Mouse (Mus musculus) frontal cortex, postnatal 36 days (tissue): ENCODE measurements around the gene Alox5.

Experiments used
- DNase-seq, 2 experiments: peaks; one replicate each; pipeline ENCODE4 v3.0.0; 2022; ENCODE audit warnings: low spot score in 2 of 2

Gene Alox5

DNA sequence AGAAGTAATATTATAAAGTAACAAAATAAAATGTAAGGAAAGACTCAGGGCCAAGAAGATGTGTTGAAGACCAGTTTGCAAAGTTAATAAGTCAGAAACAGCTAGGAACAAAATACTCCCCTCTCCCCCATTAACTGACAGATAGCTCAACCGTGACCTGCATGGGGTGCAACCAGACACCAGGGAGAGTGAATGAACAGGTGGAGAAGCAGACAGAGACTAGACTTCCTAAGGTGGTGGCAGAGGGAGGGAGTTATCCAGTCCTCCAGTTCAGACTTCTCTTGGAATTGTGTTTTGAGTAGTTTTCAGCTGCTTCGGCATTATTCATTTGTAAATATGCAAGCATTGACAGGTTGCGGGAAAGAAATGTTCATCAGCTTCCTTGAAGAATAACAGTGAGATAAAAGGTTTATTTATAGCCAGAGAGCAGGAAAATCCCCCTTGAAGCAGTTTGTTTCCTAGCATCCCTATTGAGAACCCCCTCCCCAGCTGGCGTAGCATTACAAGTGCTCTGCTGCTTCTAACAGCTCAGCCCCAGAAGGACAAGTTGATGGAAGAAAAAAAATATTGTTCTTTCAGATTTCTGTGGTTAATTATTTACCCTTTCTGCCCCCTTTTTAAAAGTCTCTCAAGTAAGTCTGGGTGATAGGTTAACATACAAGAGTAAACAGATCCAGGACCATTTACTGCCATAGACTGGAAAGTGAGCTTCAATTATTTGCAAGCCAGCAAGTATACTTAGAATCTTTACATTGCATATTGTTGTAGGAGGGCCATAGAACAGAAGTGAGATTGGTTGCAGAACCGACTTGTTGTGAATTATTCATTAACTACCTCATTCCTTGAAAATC, 75.6 kb downstream of the Alox5 start:
- DNase-seq, result no peak

DNA sequence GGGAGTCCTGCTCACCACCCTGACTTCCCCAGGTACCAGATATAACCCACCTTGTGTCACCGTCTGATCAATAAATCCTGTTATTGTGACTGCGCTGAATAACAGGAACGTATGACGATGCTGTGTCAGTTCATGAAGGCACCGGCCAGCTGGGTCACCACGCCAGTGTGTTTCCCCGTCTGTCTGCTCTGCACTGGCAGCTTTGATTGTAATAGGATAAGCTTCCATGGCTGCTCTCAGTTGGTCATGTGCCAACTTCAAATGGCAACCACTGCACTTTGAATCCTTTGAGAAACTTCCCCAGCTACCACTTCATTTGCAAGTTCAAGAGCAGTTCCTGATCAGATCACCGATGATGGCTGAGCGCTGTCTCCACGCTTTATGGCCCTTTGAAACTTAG, 77.4 kb downstream of the Alox5 start:
- no peak for DNase-seq

DNA sequence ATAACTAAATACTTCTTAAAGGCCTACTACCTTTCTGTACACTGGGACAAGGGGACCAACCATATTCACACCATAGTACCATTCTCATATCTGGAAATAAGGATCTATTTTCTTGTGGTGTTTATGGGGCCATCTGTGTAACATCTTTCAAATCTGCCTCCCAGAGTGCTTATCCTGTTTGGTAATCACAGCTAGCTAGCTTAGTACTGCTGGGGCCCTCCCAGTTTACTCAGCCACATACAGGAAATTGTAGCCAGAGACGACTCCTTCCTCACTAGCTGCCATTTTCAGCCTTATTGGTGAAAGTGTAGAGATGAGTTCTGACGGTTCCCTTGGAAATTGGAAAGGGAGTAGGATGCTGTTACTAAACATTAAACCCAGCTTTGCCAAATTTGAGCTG, 79.4 kb downstream of the Alox5 start:
- no peak for DNase-seq

DNA sequence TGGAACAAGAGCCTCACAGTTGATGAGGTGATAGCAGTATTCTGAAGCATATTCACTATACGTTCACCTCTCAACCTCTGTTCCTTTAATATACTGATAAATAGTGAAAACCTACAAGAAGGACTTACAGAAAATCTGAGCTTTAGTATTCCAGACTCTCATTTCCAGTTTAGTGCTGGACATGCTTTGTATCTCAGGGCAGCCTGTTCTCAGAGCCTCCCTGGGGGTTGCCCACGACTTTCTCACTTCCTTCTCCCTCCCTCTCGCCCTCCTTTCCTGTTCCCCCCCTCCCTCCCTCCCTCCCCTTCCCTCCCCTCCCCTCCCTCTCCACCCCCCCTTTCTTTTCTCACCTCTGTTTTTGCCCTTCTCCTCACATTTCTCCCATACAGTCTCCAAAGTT, 80.8 kb downstream of the Alox5 start:
- no peak for DNase-seq

DNA sequence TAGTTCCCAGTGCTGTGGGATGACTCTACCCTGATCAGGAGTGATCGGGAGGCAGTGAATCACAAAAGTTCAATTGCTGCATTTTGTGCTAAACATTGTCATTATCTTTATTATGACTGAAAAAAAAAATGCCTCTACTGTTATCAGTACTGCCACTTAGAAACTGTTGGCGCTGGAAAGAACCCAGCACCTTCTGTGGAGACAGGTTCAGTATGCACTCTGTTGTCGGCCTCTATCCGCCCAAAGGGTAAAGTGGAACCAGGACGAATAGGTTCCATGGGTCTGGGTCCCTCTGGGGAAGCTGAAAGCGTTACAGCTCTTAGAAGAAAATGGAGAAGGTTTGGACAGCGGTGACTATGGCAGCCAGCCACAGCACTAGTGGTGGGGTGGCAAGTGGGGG, 82.1 kb downstream of the Alox5 start:
- DNase-seq, result no peak

DNA sequence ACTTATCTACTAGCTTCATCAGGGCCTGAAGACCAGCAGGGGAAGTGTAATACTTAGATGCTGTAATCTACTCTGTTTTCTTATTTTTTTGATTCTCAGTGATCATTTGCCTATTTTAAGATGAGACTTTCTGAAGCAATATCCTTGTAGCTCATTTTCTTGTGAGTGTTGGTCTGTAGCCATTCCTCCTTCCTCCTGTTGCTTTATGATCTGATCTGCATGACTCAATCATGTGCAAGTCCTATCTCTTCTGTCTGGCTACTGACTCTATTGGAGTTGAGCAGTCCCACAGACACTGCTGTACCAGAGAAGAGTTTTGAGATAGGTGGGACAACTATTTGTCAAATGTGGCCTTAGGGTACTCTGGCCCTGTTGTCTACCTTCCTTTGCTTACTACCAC, 86.4 kb downstream of the Alox5 start:
- no peak for DNase-seq

DNA sequence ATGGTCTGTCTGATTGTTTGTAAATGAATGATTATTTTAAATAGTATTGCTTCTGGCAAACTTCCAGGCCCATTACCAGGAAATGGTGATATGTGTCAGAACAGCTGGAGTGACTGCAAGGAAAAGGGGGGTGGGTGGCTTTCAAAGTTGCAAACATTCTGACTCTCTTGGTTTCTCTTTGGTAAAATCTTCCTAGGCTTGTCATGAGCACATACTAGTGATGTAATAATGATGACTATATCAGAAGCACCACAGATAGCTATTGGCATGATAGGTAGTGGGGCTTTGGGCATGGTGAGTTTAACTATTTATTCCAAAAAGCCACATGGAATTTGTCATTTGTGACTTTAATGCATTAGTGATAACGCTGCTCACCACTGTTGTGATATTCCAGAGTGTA, 86.8 kb downstream of the Alox5 start:
- no peak for DNase-seq

DNA sequence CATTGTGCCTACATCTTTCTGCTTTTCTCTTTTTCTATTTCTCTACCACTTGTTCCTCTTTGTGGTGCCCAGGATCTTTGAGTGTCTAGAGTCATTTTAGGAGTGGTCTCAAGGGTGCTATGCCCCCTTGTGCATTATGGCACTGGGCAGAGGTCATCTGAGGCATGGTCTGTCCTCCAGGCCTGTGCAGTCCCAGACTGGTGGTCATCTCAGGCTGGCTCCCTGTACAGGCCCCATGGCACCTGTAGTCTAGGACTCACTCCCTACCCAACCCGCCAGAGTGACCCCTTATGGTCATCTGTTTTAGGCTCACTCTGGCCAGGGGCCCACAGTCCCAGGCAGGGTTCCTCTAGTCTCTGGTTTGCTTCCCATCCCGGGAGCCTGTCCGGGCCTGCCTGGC, 89.5 kb downstream of the Alox5 start:
- no peak for DNase-seq

DNA sequence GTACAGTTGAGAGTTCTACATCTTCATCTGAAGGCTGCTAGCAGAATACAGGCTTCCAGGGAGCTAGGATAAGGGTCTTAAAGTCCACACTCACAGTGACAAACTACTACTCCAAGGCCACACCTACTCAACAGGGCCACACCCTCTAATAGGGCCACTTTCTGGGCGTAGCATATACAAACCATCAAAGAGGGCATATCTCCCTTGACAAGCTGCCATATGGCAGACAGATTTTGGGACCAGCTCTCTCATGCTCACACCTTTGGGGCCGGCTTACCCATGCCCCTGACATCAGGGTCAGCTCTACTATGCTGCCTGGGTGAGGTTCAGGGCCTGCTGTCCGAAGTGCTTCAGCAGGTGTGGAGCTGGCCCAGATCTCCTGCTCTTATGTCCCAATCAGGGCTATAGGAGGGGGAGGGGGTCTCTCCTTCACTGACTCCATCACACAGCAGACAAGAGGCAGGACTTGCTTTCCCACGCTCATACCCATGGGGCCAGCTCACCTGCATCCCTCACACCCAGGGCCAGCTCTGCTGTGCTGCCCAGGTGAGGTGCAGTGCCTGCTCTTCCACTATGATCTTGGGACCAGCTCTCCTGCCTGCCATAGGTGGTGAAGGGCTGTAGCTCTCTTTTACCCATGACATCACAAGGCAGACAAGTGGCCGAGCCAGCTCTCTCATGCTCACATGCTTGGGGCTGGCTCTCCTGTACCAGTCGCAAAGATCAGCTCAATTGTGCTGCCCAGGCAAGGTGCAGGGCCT, 90.6 kb downstream of the Alox5 start:
- DNase-seq, result no peak

DNA sequence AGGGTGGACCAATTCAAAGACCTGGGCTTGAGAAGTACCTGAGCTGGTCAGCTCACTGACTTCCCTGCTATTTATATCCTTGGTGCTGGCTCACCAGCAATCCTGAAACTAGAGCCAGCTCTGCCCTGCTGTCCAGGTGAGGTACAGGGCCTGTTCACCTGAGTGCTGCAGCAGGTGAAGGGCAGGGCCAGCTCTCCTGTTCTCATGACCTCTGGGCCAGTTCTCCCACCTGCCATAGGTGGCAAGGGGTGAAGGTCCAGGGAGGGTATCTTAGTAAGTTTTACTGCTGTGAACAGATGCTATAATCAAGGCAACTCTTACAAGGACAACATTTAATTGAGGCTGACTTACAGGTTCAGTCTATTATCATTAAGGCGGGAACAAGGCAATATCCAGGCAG, 91.2 kb downstream of the Alox5 start:
- DNase-seq, result no peak

DNA sequence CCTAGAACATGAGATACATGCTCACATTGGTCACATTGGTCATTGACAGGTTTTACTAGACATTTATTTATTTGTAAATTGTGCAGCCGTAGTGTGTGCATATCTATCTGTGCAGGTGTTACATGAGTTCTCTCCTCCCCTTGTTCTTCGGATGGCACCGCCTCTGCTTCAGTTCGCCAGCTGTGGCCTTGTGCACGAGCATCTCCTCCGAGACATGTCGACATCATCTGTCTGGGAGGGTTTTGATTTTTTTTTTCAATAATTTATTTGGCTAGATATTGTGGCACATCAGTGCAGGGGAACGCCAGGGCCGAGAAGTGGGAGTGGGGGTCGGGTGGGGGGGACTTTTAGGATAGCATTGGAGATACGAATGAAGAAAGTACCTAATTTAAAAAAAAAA, 93.0 kb downstream of the Alox5 start:
- DNase-seq, result no peak

DNA sequence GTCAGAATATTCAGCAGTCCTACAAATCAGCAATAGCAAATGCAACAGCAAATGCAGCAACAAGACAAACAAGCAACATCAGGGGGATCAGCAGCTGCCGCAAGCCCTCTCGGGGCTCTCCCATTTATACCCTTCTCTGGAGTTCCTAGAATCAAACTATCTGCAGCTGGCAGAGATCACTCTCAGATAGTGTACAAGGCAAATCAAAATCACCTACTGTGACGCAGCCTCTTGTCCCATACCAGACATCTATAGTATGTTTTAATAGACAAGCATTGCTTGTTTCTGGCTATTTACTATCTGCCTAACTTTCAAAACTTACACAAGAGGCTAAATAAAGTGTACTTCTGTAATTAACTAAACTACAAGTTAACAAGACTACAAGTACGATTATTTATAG, 99.0 kb downstream of the Alox5 start:
- DNase-seq, result no peak

DNA sequence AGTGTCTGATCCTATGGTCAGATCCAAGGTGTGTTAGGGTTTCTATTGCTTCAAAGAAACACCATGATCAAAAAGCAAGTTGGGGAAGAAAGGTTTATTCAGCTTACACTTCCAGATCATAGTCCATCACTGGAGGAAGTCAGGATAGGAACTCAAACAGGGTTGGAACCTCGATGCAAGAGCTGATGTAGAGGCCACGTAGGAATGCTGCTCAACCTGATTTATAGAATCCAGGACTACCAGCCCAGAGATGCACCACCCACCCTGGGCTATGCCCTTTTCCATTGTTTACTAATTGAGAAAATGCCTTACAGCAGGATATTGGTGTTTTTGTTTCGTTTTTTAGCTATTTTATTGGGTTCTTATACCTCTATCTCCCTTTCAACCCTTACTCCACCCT, 99.5 kb downstream of the Alox5 start:
- no peak for DNase-seq
